Mouse (Mus musculus) kidney, adult 18-20 months (tissue): ENCODE results near the gene Olfr1436.
"Not testable (repeated sequence)": the region's sequence is repeated elsewhere in the genome, so short reads cannot be mapped to it uniquely, and the experiment has no call there.

Experiments
- DNase-seq: peaks from one replicate; pipeline ENCODE4 v3.0.0; 2021

Olfr1436 gene

DNA sequence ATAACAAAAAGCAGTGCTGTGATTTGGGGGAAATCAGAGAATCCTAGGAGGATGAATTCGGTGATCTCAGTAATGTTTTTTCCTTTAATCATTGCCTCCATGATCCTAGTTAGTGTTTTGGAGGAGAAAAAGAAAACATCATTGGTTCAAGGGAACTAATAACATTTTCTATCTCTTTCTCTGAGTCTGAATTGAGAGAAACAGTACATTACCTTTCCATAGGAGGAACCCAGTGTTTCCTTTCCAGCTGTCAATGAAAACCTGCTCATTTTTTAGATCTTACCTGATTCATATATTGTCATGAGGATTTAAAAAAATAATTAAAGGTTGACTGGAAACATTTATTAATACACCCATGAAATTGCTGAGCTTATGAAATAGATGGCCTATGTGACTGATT lies at the start of gene Olfr1436:
TSS of gene Olfr1436 (minus strand) at position 101 of the 400 bp plus-strand sequence.
- not testable (repeated sequence) for DNase-seq

DNA sequence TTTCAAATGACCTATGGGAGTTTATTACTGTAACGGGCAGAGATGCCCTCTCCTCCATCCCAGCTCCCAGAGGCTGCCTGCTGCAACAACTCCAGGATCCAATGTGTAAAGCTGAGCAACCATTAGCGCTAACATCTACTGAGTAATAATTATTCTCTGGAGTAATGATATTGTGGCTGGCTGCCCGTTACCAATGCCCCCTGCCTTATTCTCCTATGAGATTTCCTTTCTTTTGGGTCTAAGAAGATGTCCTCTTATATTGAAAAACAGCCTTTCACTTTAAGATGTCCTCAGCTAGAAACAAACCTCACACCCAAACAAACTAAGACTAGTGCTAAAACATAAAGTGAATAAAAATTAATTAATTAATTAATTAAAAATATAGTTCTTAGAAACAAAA lies 36.9 kb upstream of the Olfr1436 start, which contains the start of gene Olfr1438-ps1:
TSS of gene Olfr1438-ps1 (minus strand) at position 101 of the 400 bp plus-strand sequence.
- DNase-seq, result no peak

DNA sequence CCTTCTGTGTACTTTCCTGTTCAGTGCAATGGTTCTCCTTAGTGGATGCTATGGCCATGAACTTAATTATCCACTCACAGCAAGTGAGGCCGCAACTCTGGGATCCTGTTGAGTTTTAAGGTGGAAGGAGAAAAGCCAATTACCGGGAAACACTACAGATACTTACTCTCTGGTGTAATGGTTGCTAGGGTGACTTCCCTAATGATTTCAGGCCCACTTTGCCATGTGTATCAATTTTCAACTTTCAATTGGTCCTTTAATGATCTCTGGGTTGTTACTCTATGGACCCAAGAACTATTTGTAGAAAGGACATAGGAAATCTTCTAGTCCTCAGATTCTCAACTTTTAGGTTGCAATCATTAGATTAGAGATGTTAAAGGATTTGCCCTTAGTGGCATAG lies 26.1 kb upstream of the Olfr1436 start, which contains the start of gene Olfr1437:
TSS of gene Olfr1437 (minus strand) at position 101 of the 400 bp plus-strand sequence.
- DNase-seq, result no peak

DNA sequence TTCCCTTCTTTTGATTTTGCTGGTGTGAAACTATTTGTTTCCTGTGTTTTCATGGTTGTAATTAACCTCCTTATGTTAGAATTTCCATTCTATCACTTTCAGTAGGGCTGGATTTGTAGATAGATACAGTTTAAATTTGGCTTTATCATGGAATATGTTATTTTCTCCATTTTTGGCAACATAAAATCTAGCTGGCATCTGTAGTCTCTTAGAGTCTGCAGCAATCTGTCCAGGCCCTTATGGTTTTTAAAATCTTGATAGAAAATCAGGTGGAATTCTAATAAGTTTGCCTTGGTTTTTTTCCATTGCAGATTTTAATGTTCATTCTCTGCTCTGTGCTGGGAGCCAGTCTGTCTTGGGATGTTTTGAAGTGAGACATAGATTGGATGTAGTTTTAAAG lies 6.0 kb downstream of the Olfr1436 start:
- no peak for DNase-seq

DNA sequence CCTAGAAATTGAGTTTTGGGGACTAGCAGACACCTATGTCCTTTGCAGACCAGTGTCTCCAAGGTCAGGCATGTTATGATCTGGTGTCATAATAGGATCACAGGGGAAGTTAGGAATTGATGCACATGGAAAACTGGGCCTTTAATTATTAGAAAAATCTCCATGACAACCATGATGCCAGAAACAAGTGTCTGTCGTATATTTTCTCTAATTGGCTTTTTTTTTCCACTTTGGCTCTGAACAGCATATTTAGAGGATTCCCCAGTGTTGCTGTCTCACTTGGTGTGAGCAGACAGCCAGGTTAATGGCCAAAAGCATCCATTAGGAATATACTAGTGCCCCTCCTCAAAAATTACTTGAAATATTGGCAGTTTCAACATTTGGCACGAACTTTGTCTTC lies 19.4 kb downstream of the Olfr1436 start, which contains the start of gene Olfr1434:
TSS of gene Olfr1434 (plus strand) at position 301 of the 400 bp plus-strand sequence.
- no peak for DNase-seq

DNA sequence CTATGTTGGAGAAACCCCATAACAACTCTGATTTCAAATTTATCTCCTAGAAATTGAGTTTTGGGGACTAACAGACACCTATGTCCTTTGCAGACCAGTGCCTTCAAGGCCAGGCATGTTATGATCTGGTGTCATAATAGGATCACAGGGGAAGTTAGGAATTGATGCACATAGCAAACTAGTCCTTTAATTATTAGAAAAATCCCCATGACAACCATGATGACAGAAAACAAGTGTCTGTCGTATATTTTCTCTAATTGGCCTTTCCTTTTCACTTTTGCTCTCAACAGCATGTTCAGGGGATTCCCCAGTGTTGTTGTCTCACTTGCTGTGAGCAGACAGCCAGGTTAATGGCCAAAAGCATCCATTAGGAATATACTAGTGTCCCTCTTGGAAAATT lies 38.2 kb downstream of the Olfr1436 start, which contains the start of gene Olfr235:
TSS of gene Olfr235 (plus strand) at position 301 of the 400 bp plus-strand sequence.
- DNase-seq, result no peak
